Mouse (Mus musculus): ENCODE measurements around the gene Slc13a2.

Slc13a2 gene

GRCm38 (mm10) chr11:78435776-78436349 is 13.8 kb upstream of the Slc13a2 start:
- in situ Hi-C loops (cut with MboI; ENCODE audit: unreplicated experiment in 2 of 2), result no loop called here

DNA sequence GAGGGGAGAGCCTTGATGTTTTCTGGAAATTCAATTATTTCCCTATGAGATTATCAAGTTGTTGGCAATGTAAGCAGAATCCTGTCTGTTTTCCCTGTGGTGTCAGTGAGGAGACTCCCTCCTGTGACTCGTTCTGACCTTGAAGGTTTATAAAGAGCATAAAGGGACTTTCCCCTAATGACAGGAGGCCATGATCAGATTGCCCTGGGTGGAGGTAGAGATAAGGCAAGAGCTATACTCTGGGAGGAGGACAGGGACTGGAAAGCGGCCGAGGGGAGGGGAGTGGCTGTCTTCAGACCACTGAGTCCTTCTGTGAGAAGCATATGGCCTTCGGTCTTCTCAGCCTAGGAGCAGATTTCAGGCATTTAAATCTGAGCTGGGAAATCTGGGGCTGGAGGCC is 12.0 kb upstream of the Slc13a2 start:
- in situ Hi-C loops (cut with MboI; ENCODE audit: unreplicated experiment in 2 of 2), result no loop called here

DNA sequence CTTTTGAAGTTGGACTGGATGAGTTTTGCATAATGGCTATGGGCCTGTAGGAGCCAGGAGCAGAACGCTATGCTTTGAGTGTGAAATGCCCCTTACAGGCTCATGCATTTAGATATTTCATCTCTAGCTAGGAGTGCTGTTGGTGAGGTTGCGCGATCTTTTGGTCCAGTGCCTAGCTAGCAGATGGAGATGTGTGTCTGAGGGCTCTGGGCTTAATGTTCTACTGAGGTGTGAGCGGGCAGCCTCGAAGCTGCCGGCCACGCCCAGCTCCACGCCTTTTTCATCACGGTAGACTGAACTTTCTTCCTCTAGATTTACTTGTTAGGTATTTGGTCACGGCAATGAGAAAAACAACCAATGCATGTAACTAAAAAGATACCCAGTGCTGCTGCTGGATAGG is 9.2 kb upstream of the Slc13a2 start:
- in situ Hi-C loops (cut with MboI; ENCODE audit: unreplicated experiment in 2 of 2), result no loop called here

DNA sequence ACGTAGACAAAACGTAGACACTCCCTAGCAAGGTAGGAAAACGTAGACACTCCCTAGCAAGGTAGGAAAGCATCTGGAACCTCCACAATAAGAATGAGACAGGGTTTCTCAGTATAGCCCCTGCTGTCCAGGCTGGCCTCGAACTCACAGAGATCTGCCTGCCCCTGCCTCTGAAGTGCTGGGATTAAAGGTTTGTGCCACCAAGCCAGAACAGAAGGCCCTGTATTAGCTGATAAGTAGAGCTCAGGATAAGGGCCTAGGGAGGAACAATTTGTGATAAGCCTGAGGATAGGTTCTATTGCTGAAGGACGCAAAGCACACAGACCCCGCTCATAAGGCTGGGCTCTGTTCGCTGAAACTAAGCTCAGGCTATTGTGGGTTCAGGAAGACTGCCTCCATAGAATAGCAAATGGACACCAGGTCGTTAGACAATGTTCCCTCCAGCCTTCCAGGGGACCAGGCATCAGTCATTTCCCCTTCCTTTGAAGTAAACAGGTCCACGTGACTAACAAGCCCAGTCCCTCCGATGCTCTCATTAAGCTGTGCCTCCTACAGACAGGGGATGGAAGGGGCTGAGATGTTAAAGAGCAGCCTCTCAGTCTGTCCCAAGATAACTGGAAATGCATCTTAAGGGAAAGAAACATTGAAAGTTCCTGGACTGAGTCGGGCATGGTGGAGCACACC is 8.3 kb upstream of the Slc13a2 start:
- in situ Hi-C loops (cut with MboI; ENCODE audit: unreplicated experiment in 2 of 2), result no loop called here

- in situ Hi-C loops (cut with MboI; ENCODE audit: unreplicated experiment in 2 of 2), result no loop called here
These were observed 6.3 kb upstream of the Slc13a2 start for GRCm38 (mm10) chr11:78428309-78428708.

GRCm38 (mm10) chr11:78427655-78428054 is 5.6 kb upstream of the Slc13a2 start:
- in situ Hi-C loops (cut with MboI; ENCODE audit: unreplicated experiment in 2 of 2), result no loop called here

DNA sequence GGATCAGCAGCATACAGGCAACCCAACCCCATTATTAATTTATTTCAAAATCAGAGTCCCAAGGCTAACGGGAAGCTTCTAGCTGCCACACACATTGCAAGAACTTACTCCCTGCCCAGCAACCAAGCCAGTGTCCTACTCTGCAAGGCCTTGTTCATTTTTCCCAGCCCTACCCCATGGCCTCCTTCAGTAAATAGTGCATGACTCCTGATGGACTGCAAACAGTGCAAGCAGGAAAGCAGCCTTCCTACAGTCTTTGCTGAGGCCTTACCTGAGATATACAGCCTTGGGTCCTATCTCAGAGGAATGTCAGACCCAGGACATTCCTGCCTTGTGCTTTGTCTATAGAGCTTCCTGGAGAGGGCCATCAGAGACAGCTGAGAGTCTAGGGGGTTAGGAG is 3.6 kb upstream of the Slc13a2 start:
- in situ Hi-C loops (cut with MboI; ENCODE audit: unreplicated experiment in 2 of 2), result no loop called here

DNA sequence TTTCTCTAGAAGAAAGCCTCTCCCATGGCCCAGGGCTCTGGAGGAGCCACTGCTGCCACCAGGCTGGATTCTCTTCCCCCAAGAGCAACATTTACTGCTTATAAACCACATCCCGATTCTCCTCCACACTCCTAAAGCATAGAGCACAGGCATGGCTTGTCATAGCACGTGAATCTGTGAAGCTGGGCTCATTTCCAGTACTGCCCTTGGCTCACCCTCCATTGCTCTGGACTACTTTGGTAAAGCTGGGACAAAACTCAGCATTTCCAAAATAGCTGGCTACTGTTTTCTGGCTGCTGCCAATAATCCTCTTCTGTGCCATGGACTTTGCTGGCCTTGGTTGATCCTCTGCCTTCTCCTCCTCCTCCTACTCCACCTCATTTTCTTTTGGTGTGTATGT is 2.3 kb upstream of the Slc13a2 start:
- in situ Hi-C loops (cut with MboI; ENCODE audit: unreplicated experiment in 2 of 2), result no loop called here

DNA sequence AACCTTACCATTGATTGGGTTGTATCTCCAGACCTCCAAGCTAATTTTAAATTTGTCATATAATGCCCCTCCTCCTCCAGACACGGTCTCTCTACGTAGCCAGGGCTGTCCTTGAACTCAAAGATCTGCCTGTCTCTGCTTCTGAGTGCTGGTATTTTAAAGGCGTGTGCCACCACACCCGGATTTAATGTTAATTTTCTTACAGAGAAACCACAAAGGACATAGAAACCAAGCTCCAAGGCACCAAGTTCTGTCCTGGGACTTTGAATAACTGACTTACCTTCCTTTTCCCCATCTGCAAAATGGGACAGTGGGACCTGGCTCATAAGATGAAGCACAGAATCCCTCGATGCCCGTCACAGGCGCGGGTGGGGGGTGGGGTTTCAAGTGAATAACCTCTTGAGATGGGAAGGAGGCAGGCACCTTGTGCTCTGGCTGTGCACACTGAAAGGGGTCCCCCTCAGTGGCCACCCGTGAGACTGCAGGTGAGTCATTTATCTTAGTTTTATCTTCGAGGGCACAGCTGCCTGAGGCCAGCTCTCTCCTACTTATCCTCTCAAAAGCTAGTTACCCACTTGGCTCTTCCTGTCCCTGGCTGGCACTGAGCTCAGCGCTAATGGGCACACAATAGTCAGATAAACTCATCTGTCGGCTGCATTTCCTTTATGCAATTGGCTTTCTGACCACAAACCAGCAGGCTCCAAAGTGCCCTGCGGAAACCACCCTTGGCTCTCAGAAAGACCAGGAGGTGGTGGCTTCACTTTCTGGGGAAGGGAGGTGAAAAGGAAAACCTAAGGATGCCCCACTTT is 612 bp downstream of the Slc13a2 start:
- in situ Hi-C loops (cut with MboI; ENCODE audit: unreplicated experiment in 2 of 2), result no loop called here

DNA sequence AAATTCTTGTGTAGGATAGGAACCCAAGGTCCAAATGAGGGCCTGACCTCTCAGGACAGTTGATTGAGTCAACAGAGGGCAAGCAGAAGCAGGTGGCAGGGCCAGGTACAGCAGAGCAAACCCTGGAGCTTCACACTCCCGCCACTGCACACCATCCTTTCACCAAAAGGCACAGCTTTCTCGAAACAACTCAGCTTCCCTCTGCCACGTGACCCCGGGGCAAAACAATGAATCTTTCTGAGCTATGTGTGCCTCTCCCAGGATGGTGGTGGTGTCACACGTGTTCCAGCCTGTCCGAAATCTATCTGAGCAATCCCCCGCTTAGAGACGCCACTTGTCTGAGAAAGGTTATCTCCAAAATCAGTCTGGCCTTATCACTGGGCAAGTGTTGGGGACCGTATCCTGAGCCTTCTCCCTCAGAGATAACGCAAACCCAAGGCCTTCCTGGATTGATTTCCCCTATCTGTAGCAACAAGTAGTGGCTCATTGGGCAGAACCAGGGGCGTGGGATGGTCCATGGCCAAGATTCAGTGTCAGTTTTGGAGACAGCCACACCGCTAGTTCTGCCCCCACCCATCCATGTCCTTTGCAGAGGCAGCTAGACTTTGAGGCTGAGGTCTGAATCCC is 1.6 kb downstream of the Slc13a2 start:
- in situ Hi-C loops (cut with MboI; ENCODE audit: unreplicated experiment in 2 of 2), result no loop called here

GRCm38 (mm10) chr11:78416854-78417253 is 5.2 kb downstream of the Slc13a2 start:
- in situ Hi-C loops (cut with MboI; ENCODE audit: unreplicated experiment in 2 of 2), result no loop called here

- in situ Hi-C loops (cut with MboI; ENCODE audit: unreplicated experiment in 2 of 2), result no loop called here
These were observed 9.2 kb downstream of the Slc13a2 start for GRCm38 (mm10) chr11:78412861-78413260.

GRCm38 (mm10) chr11:78412324-78412850 is 9.6 kb downstream of the Slc13a2 start:
- in situ Hi-C loops (cut with MboI; ENCODE audit: unreplicated experiment in 2 of 2), result no loop called here

- in situ Hi-C loops (cut with MboI; ENCODE audit: unreplicated experiment in 2 of 2), result no loop called here
These were observed 10.3 kb downstream of the Slc13a2 start for GRCm38 (mm10) chr11:78411606-78412323.

DNA sequence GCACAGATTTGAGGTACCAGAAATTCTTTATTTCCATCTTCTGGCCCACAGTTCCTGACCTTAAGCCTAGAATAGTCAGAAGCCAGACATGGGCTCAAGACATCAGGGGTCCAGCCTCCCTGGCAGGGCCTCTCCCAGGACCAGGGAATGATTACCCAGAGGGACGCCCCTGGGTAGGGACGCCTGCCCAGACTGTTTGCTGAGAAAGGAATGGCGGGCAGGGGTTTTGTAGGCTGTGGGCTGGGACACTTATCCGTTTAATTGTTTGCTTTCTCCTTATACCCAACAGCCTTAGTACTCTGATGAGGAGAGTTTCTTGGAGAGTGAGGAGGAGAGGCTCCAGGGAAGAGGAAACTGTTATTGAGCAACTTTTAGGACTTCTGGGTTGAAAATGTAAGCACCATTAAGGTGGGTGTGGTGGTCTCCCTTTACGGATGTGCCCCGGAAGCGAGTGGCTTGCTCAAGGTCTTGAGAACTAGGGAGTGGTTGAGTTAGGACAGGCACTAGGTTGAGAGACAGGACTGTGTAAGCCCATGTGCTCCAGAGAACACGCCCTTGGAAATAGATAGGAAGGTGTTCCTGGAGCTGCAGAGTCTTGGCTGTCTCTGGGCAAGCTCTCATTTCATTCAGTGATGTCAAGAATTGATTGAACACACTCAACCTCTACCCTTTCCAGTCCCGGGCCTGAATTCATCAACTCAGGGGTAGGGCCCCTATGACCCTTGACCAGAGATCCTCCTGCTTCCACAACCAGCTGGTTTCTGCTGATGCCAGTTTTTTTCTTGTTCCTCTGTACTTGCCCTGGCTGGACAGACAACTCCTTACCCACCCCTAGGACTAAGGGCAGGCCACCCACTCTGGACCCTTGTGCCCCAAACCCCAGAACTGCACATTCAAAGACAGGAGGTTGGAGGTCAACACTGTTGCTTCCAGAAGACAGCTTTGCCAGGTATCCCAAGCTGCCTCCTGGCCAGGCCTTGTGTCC is 13.5 kb downstream of the Slc13a2 start:
- in situ Hi-C loops (cut with MboI; ENCODE audit: unreplicated experiment in 2 of 2), result no loop called here

- in situ Hi-C loops (cut with MboI; ENCODE audit: unreplicated experiment in 2 of 2), result loop anchor here (5.0 kb wide), 2 partner anchors 35 to 40 kb away; no protein-coding TSS in a partner anchor
These were observed 20.0 kb downstream of the Slc13a2 start for GRCm38 (mm10) chr11:78402062-78402461.

- in situ Hi-C loops (cut with MboI; ENCODE audit: unreplicated experiment in 2 of 2), result loop anchor here (5.0 kb wide), 2 partner anchors 34 to 39 kb away; no protein-coding TSS in a partner anchor
These were observed 20.5 kb downstream of the Slc13a2 start for GRCm38 (mm10) chr11:78401469-78401868.

DNA sequence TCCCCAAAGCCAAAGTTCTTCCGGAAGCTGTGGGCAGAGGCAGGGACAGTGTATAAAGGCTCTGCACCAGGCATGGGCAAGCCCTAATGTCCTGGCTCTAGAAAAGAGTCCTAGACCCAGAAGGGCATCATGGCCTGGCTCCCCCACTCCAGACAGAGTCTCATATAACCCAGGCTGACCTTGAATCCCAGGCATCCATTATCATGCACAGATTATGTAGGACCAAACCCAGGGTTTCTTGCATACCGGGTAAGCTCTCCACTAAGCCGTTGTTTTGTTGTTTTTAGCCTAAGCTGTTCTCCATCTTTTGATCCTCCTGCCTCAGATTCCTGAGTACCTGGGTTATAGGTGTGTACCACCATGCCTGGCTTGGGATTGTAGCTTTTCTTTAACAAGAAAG is 21.1 kb downstream of the Slc13a2 start:
- in situ Hi-C loops (cut with MboI; ENCODE audit: unreplicated experiment in 2 of 2), result loop anchor here (5.0 kb wide), 2 partner anchors 34 to 39 kb away; no protein-coding TSS in a partner anchor

DNA sequence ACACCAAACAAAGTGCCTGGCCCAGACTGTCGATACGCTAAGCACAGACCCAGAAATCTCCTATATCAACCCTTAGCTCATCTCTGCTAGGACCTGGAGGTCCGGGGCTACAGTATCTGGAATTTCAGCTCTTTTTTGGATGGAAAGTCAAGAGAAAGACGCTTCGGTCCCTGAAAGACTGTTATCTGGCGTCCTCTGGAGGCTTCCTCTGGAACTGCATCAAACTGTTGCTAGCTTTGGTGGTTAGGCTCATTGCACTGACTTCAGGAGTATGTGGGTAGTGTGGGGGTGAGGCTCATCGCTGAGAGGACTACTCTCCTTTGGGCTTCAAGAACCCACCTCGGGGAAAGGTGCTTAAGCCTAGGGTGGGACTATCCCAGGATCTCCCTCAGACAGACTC is 22.3 kb downstream of the Slc13a2 start:
- in situ Hi-C loops (cut with MboI; ENCODE audit: unreplicated experiment in 2 of 2), result loop anchor here (5.0 kb wide), 2 partner anchors 32 to 37 kb away; no protein-coding TSS in a partner anchor

All from v-Abl transformed pro-B cells (cell line).